Mouse (Mus musculus): ENCODE measurements around the gene Enox1.

DNA sequence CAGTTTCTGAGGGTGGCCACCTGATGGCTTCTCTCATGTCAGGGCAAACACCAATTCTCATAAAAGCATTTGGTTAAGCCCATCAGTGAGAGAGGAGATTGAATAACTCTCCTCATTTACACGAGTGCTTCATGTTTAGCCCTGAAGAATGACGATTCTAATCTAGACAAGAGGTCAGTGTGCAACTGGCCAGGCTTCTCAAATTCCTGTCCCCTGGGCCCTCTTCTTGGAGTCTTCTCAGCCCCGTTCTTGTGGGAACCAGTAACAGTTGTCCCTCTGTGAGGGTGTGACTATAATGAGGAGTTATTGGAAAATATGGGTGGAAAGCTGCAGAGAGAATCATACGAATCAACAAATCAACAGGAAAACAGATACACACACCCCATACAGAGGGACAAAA is 103.5 kb downstream of the Enox1 start:
- TF ChIP-seq CTCF (IDR thresholded peaks at IDR 0.05; ENCODE audit: control insufficient read depth, insufficient read depth, low read length) = no peak
- TF ChIP-seq POLR2A (IDR thresholded peaks at IDR 0.05; ENCODE audit: borderline replicate concordance, control insufficient read depth, low read depth, low read length) = no peak
